Mouse (Mus musculus) ovary, postnatal 14 days (tissue): ENCODE results near the gene Gfod2.

ENCODE experiments used
- DNase-seq: peaks from one replicate; pipeline ENCODE4 v3.0.0; 2022; ENCODE audit warnings: low spot score

Gfod2 gene

GRCm38 (mm10) chr8:105702001-105702401 is 56.5 kb downstream of the Gfod2 start:
- DNase-seq = no peak

DNA sequence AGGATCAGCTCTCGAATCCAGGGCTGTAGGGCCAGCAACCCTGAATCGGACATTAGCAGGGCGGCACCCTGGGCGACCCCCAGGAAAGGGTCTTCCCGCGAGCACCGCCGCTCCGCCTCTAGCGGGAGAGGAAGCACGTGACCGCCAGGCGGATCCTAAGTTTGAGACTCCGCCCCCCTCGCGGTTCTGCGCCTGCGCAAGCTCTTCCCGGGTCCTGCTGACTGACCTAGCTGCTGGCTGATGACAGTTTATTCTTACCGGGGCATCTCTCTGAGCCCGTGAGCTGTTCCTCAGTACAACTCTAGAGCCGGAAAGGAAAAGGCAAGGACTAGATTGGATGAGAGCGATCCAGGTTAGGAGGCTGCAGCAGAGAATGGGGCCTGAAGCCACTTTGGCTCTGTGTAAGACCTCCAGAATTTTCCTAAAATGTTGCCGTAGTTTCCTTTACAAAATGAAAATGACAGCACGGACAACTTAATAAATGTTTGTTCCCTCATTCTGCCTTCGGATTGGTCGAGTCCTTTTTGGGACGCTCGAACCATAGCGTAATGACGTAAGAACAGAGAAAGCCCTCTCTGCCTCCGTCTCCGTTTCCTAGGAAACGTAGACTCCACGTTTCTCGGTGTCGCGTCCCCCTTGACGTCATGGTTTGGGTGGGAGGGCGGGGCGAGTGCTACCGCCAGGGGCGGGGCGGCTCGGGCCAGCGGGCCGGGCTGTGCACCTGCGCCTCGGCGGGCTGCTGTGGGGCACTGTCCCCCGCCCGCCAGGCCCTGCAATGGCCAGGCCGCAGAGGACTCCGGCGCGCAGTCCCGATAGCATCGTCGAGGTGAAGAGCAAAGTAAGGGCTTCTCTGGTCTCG is 57.3 kb downstream of the Gfod2 start, which contains the start of the genes Acd and Pard6a:
Acd (minus strand) TSS at position 137 of the 859 bp plus-strand sequence.
Pard6a (plus strand) TSS at position 183 of the 859 bp plus-strand sequence.
- peak; percentile 95 for DNase-seq

GRCm38 (mm10) chr8:105700566-105700965 is 57.9 kb downstream of the Gfod2 start:
- no peak for DNase-seq

DNA sequence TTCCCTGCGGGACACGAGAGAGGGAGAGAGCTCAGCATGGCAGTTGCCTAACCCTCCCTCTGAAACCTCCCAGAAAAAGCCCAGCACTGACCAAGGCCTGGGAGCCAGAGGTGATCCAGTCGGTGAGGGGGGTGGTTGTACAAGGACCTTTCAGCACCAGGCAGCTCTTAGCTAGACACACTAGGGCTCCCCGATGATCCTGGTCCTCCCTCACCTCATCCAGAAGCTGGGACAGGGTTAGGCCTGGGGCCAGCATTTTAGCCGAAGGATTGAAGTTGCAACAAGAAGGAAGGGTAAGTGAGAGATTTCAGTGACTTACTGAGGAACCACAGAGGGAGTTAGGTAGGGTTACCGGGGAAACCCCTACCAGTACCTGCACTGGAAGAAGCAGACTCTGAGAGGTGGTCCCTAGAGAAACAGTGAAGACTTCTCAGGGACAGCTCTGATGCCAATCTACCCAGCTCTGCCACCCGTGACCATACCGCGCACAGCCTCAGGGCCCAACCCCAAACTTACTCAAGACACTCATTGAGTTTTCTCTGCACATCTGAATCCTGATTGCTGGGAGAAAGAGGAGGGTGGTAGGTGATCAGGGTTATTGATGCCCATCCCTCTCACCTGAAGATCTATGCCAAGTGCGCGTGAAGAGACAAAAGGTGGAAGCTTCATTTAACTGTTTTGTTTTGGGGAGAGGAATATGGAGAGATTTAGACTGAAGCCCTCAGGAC is 58.8 kb downstream of the Gfod2 start:
- DNase-seq = no peak

DNA sequence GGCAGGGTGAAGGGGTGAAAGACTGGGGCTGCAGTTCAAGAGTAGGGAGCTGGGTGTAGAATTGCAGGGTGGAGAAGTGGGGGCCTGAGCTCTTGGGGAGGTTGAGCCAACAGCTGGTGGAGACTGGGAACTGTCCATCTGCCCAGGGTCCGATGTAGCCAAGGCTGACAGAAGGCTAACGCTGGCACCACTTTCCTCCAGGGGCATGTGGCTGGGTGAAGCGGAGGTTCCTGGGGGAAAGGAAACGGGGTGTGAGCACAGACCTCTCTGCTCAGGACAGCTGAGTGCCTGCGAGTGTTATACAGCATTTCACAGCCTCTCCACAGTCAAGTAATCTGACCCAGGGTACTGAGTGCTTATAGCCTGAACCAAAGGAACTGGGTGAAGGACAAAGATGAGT is 59.7 kb downstream of the Gfod2 start:
- no peak for DNase-seq

DNA sequence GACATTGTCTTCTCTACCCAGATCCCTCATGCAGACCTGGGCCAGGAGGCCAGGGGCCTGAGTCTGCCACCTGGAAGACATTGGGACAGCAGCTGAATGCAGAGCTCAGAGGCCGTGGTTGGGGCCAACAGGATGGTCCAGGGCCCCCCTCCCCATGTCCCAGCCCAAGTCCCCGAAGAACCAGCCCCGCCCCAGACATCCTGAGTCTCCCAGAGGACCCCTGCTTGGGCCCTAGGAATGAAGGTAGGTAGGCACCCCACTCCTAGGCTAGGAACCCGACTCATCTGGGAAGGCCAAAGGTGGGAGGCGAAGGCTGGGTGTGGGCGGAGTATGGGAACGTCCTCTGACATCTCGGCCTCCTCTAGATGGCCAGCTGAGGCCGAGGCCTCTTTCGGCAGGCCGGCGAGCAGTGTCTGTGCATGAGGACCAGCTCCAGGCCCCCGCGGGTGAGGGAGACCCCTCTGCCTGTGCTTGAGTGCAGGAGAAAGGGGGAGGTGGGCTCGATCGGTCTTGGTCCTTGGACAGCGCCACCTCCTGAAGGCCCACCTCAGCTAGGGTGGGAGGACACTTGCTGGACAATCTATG is 61.2 kb downstream of the Gfod2 start:
- DNase-seq = no peak

DNA sequence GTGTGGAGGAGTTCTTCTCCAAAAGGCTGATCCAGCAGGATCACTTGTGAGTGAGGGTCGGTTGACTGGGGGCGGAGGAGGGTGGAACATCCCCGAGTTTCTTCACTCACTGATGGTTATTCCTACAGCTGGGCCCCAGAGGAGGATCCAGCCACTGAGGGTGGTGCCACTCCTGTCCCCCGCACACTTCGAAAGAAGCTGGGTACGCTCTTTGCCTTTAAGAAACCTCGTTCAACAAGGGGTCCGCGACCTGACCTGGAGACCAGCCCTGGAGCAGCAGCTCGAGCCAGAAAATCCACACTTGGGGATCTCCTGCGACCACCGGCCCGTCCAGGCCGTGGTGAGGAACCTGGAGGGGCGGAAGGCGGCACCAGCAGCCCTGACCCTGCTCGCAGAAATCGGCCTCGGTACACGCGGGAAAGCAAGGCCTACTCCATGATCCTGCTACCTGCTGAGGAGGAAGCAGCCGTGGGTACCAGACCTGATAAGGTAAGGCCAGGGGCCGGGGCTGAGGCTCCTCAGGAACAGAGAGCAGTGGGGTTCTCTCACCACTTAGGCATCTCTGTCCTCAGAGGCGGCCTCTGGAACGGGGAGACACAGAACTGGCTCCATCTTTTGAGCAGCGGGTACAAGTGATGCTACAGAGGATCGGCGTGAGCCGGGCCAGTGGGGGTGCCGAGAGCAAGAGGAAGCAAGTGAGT is 63.2 kb downstream of the Gfod2 start:
- no peak for DNase-seq

GRCm38 (mm10) chr8:105694051-105694799 is 64.2 kb downstream of the Gfod2 start:
- DNase-seq = no peak

DNA sequence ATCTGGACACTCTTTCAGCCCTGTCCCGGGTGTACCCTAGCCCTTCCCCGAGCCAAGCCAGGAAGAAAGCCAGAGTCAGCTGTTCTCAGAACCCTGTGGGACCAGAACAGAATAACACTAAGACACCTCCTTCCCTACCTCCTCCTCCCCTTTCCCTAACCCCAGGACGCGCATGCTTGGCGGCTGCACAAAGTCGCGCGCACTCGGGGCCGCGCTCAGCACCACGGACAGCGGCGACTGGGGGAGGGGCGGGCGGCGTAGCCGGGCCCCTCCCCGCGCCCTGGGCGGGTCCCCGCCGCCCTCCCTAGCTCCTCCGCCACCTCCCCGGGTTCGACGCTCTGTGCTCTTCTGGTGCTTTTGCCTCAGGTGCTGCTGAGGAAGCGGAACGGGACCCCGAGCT is 64.8 kb downstream of the Gfod2 start:
- peak; percentile 77 for DNase-seq

- no peak for DNase-seq
Measured at GRCm38 (mm10) chr8:105692449-105693182, 65.8 kb downstream of the Gfod2 start.

GRCm38 (mm10) chr8:105690978-105691377 is 67.5 kb downstream of the Gfod2 start:
- no peak for DNase-seq

DNA sequence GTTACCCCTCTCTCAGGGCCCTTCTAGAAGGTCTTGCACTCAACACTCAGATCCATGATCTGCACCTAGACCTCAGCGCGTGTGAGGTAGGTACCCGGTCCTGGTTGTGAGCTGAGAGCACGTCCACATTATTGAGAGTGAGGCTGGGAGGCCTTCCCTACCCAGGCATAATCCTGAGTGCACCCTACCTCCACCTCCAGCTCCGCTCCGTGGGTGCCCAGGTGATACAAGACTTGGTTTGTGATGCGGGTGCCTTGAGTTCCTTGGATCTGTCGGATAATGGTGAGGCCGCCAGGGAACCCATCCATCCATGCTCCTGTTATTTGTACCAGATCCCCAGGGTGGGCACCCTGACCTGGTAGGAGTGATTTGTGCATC is 68.5 kb downstream of the Gfod2 start:
- DNase-seq = no peak

GRCm38 (mm10) chr8:105689256-105689982 is 69.0 kb downstream of the Gfod2 start:
- DNase-seq = no peak

DNA sequence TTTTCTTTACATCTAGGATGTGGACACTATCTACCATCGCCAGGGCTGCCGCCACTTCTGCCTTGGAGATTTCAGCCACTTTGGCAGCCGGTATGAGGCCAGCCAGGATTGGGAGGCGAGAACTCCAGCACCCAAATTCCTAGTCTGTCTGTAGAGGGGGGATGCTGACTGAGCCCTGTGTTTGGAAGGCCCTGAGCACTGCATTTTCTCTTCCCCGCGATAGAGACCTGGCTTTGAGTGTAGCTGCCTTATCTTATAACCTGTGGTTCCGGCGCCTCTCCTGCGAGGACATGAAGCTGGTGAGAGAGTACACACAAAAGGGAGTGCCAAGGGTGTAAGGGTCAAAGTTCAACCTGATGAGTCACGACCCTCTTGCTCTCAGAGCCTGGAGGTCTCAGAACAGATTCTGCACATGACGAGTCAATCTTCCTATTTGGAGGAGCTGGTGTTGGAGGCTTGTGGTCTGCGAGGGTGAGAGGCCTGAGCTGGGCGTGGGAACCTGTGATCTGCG is 70.2 kb downstream of the Gfod2 start:
- DNase-seq = no peak

DNA sequence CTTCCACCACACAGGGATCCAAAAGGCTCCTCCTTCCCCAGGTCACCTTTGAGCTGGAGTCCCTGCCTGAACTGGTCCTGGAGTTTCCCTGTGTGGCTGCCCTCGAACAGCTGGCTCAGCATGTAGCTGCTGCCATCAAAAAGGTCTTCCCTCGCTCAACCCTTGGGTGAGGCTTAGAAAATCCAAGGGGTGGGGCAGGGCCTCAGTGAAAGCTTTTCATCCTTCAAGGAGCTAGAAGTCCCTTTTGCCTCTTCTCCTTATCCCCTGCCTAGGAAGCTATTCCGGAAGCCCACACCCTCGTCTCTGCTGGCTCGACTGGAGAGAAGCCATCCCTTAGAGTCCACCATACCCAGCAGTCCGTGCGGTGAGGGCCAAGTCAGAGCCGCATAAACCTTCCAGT is 71.0 kb downstream of the Gfod2 start:
- DNase-seq = no peak

GRCm38 (mm10) chr8:105686551-105686950 is 71.9 kb downstream of the Gfod2 start:
- DNase-seq = no peak

DNA sequence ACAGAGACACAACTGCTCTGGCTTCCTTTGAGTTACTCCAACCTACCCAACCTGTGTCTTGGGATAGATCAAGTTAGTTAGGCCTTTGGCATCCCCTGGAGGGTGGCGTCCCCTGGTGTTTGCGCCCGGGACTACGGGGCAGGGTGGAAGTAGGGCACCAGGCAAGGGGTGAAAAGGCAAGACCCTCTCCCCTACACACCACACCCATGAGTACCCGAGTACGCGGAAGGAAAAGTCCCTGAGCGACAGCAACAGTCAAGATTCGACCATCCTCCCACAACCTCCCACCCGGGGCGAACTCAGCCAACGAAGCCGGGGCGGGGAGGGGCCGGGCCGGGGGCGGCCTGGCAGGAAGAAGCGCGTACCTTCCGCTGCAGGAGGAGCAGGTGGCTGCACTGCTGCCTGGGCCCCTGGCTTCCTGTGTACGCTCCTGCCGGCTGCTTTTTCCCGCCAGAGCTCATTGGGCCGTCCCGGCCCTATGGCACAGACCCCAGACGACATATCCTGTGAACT is 72.6 kb downstream of the Gfod2 start, which contains the start of gene Carmil2:
Carmil2 (plus strand) TSS at position 479 of the 513 bp plus-strand sequence.
- DNase-seq = no peak

- no peak for DNase-seq
Measured at GRCm38 (mm10) chr8:105685325-105685724, 73.1 kb downstream of the Gfod2 start.

DNA sequence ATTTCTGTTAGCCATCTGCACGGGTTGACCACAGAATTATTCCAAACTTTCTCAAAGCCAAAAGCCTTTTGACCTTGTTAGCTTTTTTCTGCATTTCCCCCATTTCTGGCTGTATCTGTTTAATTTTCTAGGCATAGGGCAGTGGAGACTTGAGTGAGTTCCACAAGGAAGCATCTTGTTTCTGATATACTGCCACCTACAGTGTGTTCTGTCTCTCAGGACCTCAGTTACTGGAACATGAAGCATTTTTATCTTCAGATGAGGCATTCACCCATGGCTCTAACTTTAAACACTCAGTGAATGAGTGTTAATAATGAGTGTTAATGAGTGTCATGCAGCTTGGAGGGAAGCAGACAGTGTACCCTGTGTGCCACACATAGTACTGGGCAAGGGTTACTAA is 80.6 kb downstream of the Gfod2 start:
- no peak for DNase-seq
